Mouse (Mus musculus): ENCODE measurements around the gene Tmem131. TPM values are rescaled to one million over a fixed set of nuclear protein-coding genes. Genes with fewer than 3 reads are reported as not detected.

The Tmem131 gene
- total RNA-seq, 2 experiments from 2014 or later, result 12.9 to 30.8 TPM

- peak; percentile 89 for ATAC-seq (replicated peaks; ENCODE audit: poor library complexity, severe bottlenecking)
Observed at GRCm38 (mm10) chr1:36939506-36940380, 3.7 kb downstream of the Tmem131 start.

GRCm38 (mm10) chr1:36938801-36939286 is 4.6 kb downstream of the Tmem131 start:
- no peak for ATAC-seq (replicated peaks; ENCODE audit: poor library complexity, severe bottlenecking)

- ATAC-seq (replicated peaks; ENCODE audit: poor library complexity, severe bottlenecking), result no peak
Observed at GRCm38 (mm10) chr1:36938348-36938747, 5.1 kb downstream of the Tmem131 start.

GRCm38 (mm10) chr1:36937648-36938047 is 5.8 kb downstream of the Tmem131 start:
- no peak for ATAC-seq (replicated peaks; ENCODE audit: poor library complexity, severe bottlenecking)

GRCm38 (mm10) chr1:36937015-36937414 is 6.5 kb downstream of the Tmem131 start:
- no peak for ATAC-seq (replicated peaks; ENCODE audit: poor library complexity, severe bottlenecking)

- no peak for ATAC-seq (replicated peaks; ENCODE audit: poor library complexity, severe bottlenecking)
Observed at GRCm38 (mm10) chr1:36936567-36936966, 6.9 kb downstream of the Tmem131 start.

- ATAC-seq (replicated peaks; ENCODE audit: poor library complexity, severe bottlenecking), result no peak
Observed at GRCm38 (mm10) chr1:36934778-36935177, 8.7 kb downstream of the Tmem131 start.

- ATAC-seq (replicated peaks; ENCODE audit: poor library complexity, severe bottlenecking), result no peak
Observed at GRCm38 (mm10) chr1:36933965-36934585, 9.4 kb downstream of the Tmem131 start.

GRCm38 (mm10) chr1:36932231-36932630 is 11.2 kb downstream of the Tmem131 start:
- no peak for ATAC-seq (replicated peaks; ENCODE audit: poor library complexity, severe bottlenecking)

- no peak for ATAC-seq (replicated peaks; ENCODE audit: poor library complexity, severe bottlenecking)
Observed at GRCm38 (mm10) chr1:36930911-36931310, 12.6 kb downstream of the Tmem131 start.

- ATAC-seq (replicated peaks; ENCODE audit: poor library complexity, severe bottlenecking), result no peak
Observed at GRCm38 (mm10) chr1:36929996-36930395, 13.5 kb downstream of the Tmem131 start.

GRCm38 (mm10) chr1:36928357-36929330 is 14.8 kb downstream of the Tmem131 start:
- ATAC-seq (replicated peaks; ENCODE audit: poor library complexity, severe bottlenecking), result no peak

GRCm38 (mm10) chr1:36927569-36927968 is 15.9 kb downstream of the Tmem131 start:
- peak; percentile 87 for ATAC-seq (replicated peaks; ENCODE audit: poor library complexity, severe bottlenecking)

GRCm38 (mm10) chr1:36926738-36927137 is 16.7 kb downstream of the Tmem131 start:
- ATAC-seq (replicated peaks; ENCODE audit: poor library complexity, severe bottlenecking), result no peak

GRCm38 (mm10) chr1:36926246-36926645 is 17.2 kb downstream of the Tmem131 start:
- no peak for ATAC-seq (replicated peaks; ENCODE audit: poor library complexity, severe bottlenecking)

- ATAC-seq (replicated peaks; ENCODE audit: poor library complexity, severe bottlenecking), result no peak
Observed at GRCm38 (mm10) chr1:36925781-36926180, 17.7 kb downstream of the Tmem131 start.

- no peak for ATAC-seq (replicated peaks; ENCODE audit: poor library complexity, severe bottlenecking)
Observed at GRCm38 (mm10) chr1:36924853-36925252, 18.6 kb downstream of the Tmem131 start.

GRCm38 (mm10) chr1:36923911-36924310 is 19.6 kb downstream of the Tmem131 start:
- ATAC-seq (replicated peaks; ENCODE audit: poor library complexity, severe bottlenecking), result no peak

- ATAC-seq (replicated peaks; ENCODE audit: poor library complexity, severe bottlenecking), result peak; percentile 57
Observed at GRCm38 (mm10) chr1:36922623-36923421, 20.6 kb downstream of the Tmem131 start.
